10 mouse cellular contexts compared by ENCODE assay signal in genomic region chr2:91959544-91960410, GRCm38 (mm10). TPM values are rescaled to one million over a fixed set of nuclear protein-coding genes. Genes with fewer than 3 reads are reported as not detected.
DNase-seq lines count a peak whose midpoint lies in the region; ATAC-seq and TF ChIP-seq lines count a peak whose summit lies in the region.
"Had no signal": no experiment of that assay in that cellular context is flagged by ENCODE, and none has a peak within 500 bp of the region (broad histone marks: within the 10 kb centered on the region; RNA-seq: fewer than 3 reads in every experiment).

No protein-coding gene starts in this region.

- peak overlapping the region; percentile 32; the same call in 1 of the 2 replicates for H3K27ac ChIP-seq in heart, embryonic 13.5 days (replicated peaks)
- peak overlapping the region; percentile 12; the same call in 1 of the 2 replicates for H3K27ac ChIP-seq in lung, embryonic 14.5 days (ENCODE audit: low read depth)
- H3K27ac ChIP-seq in liver, postnatal 0 days (ENCODE audit: low read depth) = no peak overlapping the region

- no peak for DNase-seq in heart, postnatal 14 days
- no peak for DNase-seq in lung, embryonic 14.5 days
- no peak for DNase-seq in lung, adult 2 months
- DNase-seq in cerebellum, adult 9-11 months = peak; percentile 93
- no peak for DNase-seq in liver, postnatal 0 days
- DNase-seq in layer of hippocampus, adult 8-10 months (ENCODE audit: low spot score in 2 of 2) = no peak
- DNase-seq in right cerebral cortex, postnatal 36 days (ENCODE audit: low spot score in 2 of 2) = no peak

- TF ChIP-seq POLR2A in lung, adult 2 months (IDR thresholded peaks at IDR 0.05; ENCODE audit: borderline replicate concordance, extremely low read depth, low read depth, low read length) = no peak

- H3K4me2 ChIP-seq in heart, embryonic 13.5 days = no peak overlapping the region
- H3K4me2 ChIP-seq in lung, embryonic 14.5 days = no peak overlapping the region
- H3K4me2 ChIP-seq in liver, postnatal 0 days (ENCODE audit: low read depth, low read length) = no peak overlapping the region

- no peak for TF ChIP-seq CTCF in lung, embryonic 14.5 days (IDR thresholded peaks at IDR 0.05; ENCODE audit: low read depth)
- no peak for TF ChIP-seq CTCF in lung, adult 2 months (IDR thresholded peaks at IDR 0.05; ENCODE audit: insufficient read depth, low read length)
- TF ChIP-seq CTCF in liver, postnatal 0 days (IDR thresholded peaks at IDR 0.05; ENCODE audit: low read depth) = no peak

- no peaks in the 10 kb centered on the region for H3K9me3 ChIP-seq in heart, embryonic 13.5 days
- no peaks in the 10 kb centered on the region for H3K9me3 ChIP-seq in lung, embryonic 14.5 days (ENCODE audit: low read depth, low read length)
- no peaks in the 10 kb centered on the region for H3K9me3 ChIP-seq in liver, postnatal 0 days (ENCODE audit: low read length)

- 74% methylated on average over 11 of the region's 11 CpGs for WGBS in heart, embryonic 13.5 days
- WGBS in lung, embryonic 14.5 days = 77% methylated on average over 11 of the region's 11 CpGs
- 58% methylated on average over 11 of the region's 11 CpGs for WGBS in lung, adult 2 months
- 73% methylated on average over 11 of the region's 11 CpGs for WGBS in liver, postnatal 0 days (ENCODE audit: insufficient replicate concordance)

- TF ChIP-seq EP300 in liver, postnatal 0 days (IDR thresholded peaks at IDR 0.05; ENCODE audit: low read depth) = no peak

- H3K36me3 ChIP-seq in heart, embryonic 13.5 days = peaks cover 8% of the 10 kb centered on the region; the same call in 1 of the 2 replicates
- 0 out of 2 replicates have a peak, but pooled peaks cover 8% of the 10 kb centered on the region for H3K36me3 ChIP-seq in lung, embryonic 14.5 days (ENCODE audit: insufficient read depth)
- no peaks in the 10 kb centered on the region; the same call in none of the 2 replicates for H3K36me3 ChIP-seq in liver, postnatal 0 days (replicated peaks; ENCODE audit: insufficient read depth, low read length)

- H3K9ac ChIP-seq in heart, embryonic 13.5 days = peak overlapping the region; percentile 70
- no peak overlapping the region for H3K9ac ChIP-seq in lung, embryonic 14.5 days
- peak overlapping the region; percentile 38; the same call in 1 of the 2 replicates for H3K9ac ChIP-seq in liver, postnatal 0 days (replicated peaks)

- no peak for ATAC-seq in heart, embryonic 13.5 days (ENCODE audit: extremely low read depth, insufficient number of reproducible peaks, low FRiP score, low TSS enrichment)
- ATAC-seq in lung, embryonic 14.5 days (ENCODE audit: insufficient read depth) = no peak
- no peak for ATAC-seq in liver, postnatal 0 days

- no peaks in the 10 kb centered on the region for H3K27me3 ChIP-seq in heart, embryonic 13.5 days (replicated peaks)
- no peaks in the 10 kb centered on the region for H3K27me3 ChIP-seq in lung, embryonic 14.5 days (ENCODE audit: insufficient read depth, low read length)
- H3K27me3 ChIP-seq in liver, postnatal 0 days (ENCODE audit: insufficient read depth, low read length) = no peaks in the 10 kb centered on the region

- intact Hi-C loops in heart, postnatal 14 days (cut with DNase I) = loop anchor here (2.0 kb wide), 1 partner anchor 15 kb away; the partner anchor contains the start of gene Gm9821

- peaks cover 91% of the 10 kb centered on the region for H3K4me1 ChIP-seq in heart, embryonic 13.5 days
- peaks cover 31% of the 10 kb centered on the region for H3K4me1 ChIP-seq in lung, embryonic 14.5 days (ENCODE audit: insufficient read depth)
- H3K4me1 ChIP-seq in lung, adult 2 months (ENCODE audit: control insufficient read depth, insufficient read depth, low read length) = peaks cover 34% of the 10 kb centered on the region
- H3K4me1 ChIP-seq in liver, postnatal 0 days (ENCODE audit: insufficient read depth) = peaks cover 73% of the 10 kb centered on the region

- no peak overlapping the region for H3K4me3 ChIP-seq in heart, embryonic 13.5 days
- H3K4me3 ChIP-seq in lung, embryonic 14.5 days (ENCODE audit: low read depth, low read length) = no peak overlapping the region
- no peak overlapping the region for H3K4me3 ChIP-seq in lung, adult 2 months (replicated peaks; ENCODE audit: extremely low read depth, low read depth, low read length)
- H3K4me3 ChIP-seq in liver, postnatal 0 days (ENCODE audit: low read depth, low read length) = no peak overlapping the region

RNA-seq across cellular contexts. Expression of gene Gm9821, which starts 14.3 kb away (rescaled TPM):
- polyA plus RNA-seq in heart, embryonic 13.5 days (2015; fragmentation: Nextera tagmentation; extraction: Ambion mirVana) = 1.6 and 2.2 TPM in 2 replicates
- total RNA-seq in heart, postnatal 14 days (2021) = not detected
- 0.34 and 1.1 TPM in 2 replicates for polyA plus RNA-seq in lung, embryonic 14.5 days (2014; fragmentation: Nextera tagmentation; extraction: Ambion mirVana)
- polyA plus RNA-seq in lung, adult 2 months (2012; rRNA removed) = not detected in 2 replicates
- 0.13 and 0.20 TPM in 2 replicates for polyA plus RNA-seq in liver, postnatal 0 days (2015; fragmentation: Nextera tagmentation; extraction: Ambion mirVana)
- not detected for total RNA-seq in layer of hippocampus, adult 8-10 months (2022)
- total RNA-seq: left cerebral cortex, adult 8-10 months had no signal

RNA-seq across cellular contexts. Expression of gene Dgkz, which starts 15.9 kb away (rescaled TPM):
- polyA plus RNA-seq in heart, embryonic 13.5 days (2015; fragmentation: Nextera tagmentation; extraction: Ambion mirVana) = 37.9 and 43.4 TPM in 2 replicates
- 10 to 100 TPM; 62.3 to 63.1 TPM for total RNA-seq in heart, postnatal 14 days (2021)
- 59.2 and 63.9 TPM in 2 replicates for polyA plus RNA-seq in lung, embryonic 14.5 days (2014; fragmentation: Nextera tagmentation; extraction: Ambion mirVana)
- polyA plus RNA-seq in lung, adult 2 months (2012; rRNA removed) = 252 and 308 TPM in 2 replicates
- polyA plus RNA-seq in liver, postnatal 0 days (2015; fragmentation: Nextera tagmentation; extraction: Ambion mirVana) = 13.9 and 15.9 TPM in 2 replicates
- 100 to 1,000 TPM; 463 to 479 (median 474) TPM for total RNA-seq in layer of hippocampus, adult 8-10 months (2022)

RNA-seq across cellular contexts. Expression of gene Mdk, which starts 27.7 kb away (rescaled TPM):
- polyA plus RNA-seq in heart, embryonic 13.5 days (2015; fragmentation: Nextera tagmentation; extraction: Ambion mirVana) = 603 and 654 TPM in 2 replicates
- total RNA-seq in heart, postnatal 14 days (2021) = 10 to 100 TPM; 15.7 to 16.8 TPM
- 1,044 and 1,097 TPM in 2 replicates for polyA plus RNA-seq in lung, embryonic 14.5 days (2014; fragmentation: Nextera tagmentation; extraction: Ambion mirVana)
- polyA plus RNA-seq in lung, adult 2 months (2012; rRNA removed) = 10.0 and 10.1 TPM in 2 replicates
- polyA plus RNA-seq in liver, postnatal 0 days (2015; fragmentation: Nextera tagmentation; extraction: Ambion mirVana) = 5.0 and 6.8 TPM in 2 replicates
- 10 to 100 TPM; 21.4 to 27.8 (median 24.1) TPM for total RNA-seq in layer of hippocampus, adult 8-10 months (2022)

RNA-seq across cellular contexts. Expression of gene Chrm4, which starts 32.7 kb away (rescaled TPM):
- not detected in 2 replicates for polyA plus RNA-seq in heart, embryonic 13.5 days (2015; fragmentation: Nextera tagmentation; extraction: Ambion mirVana)
- total RNA-seq in heart, postnatal 14 days (2021) = not detected
- polyA plus RNA-seq in lung, embryonic 14.5 days (2014; fragmentation: Nextera tagmentation; extraction: Ambion mirVana) = 0.22 and 0.33 TPM in 2 replicates
- polyA plus RNA-seq in lung, adult 2 months (2012; rRNA removed) = 0.10 and 0.13 TPM in 2 replicates
- polyA plus RNA-seq in liver, postnatal 0 days (2015; fragmentation: Nextera tagmentation; extraction: Ambion mirVana) = not detected in 2 replicates
- total RNA-seq in layer of hippocampus, adult 8-10 months (2022) = 10 to 100 TPM; 27.0 to 29.9 (median 29.1) TPM
- polyA plus RNA-seq: heart, postnatal 0 days had no signal

Comparison
In these comparisons a context has a peak if more than half of its experiments do, and no peak if none do; other contexts are left out.
1. RNA of gene Mdk, which starts 27.7 kb away (polyA plus RNA-seq): 1,044 to 1,097 TPM in lung, embryonic 14.5 days and 603 to 654 TPM in heart, embryonic 13.5 days; 10.0 to 10.1 TPM in lung, adult 2 months and 5.0 to 6.8 TPM in liver, postnatal 0 days; every median in the first group is over 10 times any median in the second.